Comparison of ENCODE assay signal across 9 mouse cellular contexts in genomic region chr13:20937452-20937851, GRCm38 (mm10).
A peak's percentile ranks its signal among the peaks of the same experiment; 100 is the strongest.
DNase-seq lines count a peak whose midpoint lies in the region; ATAC-seq lines count a peak whose summit lies in the region.
"Had no signal": no experiment of that assay in that cellular context is flagged by ENCODE, and none has a peak within 500 bp of the region (broad histone marks: within the 10 kb centered on the region; RNA-seq: fewer than 3 reads in every experiment).

No protein-coding gene starts in this region.

- H3K36me3 ChIP-seq in forebrain, embryonic 15.5 days: no peaks in the 10 kb centered on the region
- H3K36me3 ChIP-seq: heart, embryonic 13.5 days had no signal

- no peak overlapping the region for H3K4me2 ChIP-seq in forebrain, embryonic 15.5 days (replicated peaks)
- H3K4me2 ChIP-seq: heart, embryonic 13.5 days had no signal

- DNase-seq in 416B (ENCODE audit: low read depth) (peak; percentile 51), ES-CJ7 (ENCODE audit: low read depth, low spot score) (peak; percentile 81)
- DNase-seq in c-Kit-positive CD71-positive TER-119-positive erythroid progenitor cells, embryonic 14.5 days (ENCODE audit: low spot score): peak; percentile 31
- DNase-seq in kidney, postnatal 10 days: peak; percentile 77
- DNase-seq in lung, adult 18-20 months: peak; percentile 42 to 51
- peak; percentile 34 to 60 for DNase-seq in right cerebral cortex, postnatal 10 days (ENCODE audit: low spot score in 2 of 2)

- no peak overlapping the region for H3K9ac ChIP-seq in forebrain, embryonic 15.5 days (replicated peaks)
- H3K9ac ChIP-seq: heart, embryonic 13.5 days had no signal

- no peaks in the 10 kb centered on the region for H3K4me1 ChIP-seq in forebrain, embryonic 15.5 days
- H3K4me1 ChIP-seq: heart, embryonic 13.5 days had no signal

- H3K27ac ChIP-seq in forebrain, embryonic 15.5 days (replicated peaks): no peak overlapping the region
- H3K27ac ChIP-seq: heart, embryonic 13.5 days had no signal

- no peaks in the 10 kb centered on the region for H3K27me3 ChIP-seq in forebrain, embryonic 15.5 days
- H3K27me3 ChIP-seq: heart, embryonic 13.5 days had no signal

- H3K9me3 ChIP-seq in forebrain, embryonic 15.5 days: no peaks in the 10 kb centered on the region
- H3K9me3 ChIP-seq: heart, embryonic 13.5 days had no signal

- 32% methylated on average over 5 of the region's 5 CpGs for WGBS in forebrain, embryonic 15.5 days

- peak; percentile 41 for ATAC-seq in forebrain, embryonic 15.5 days (replicated peaks)
- ATAC-seq in erythroid progenitor cell, adult 5-6 weeks (replicated peaks; ENCODE audit: low FRiP score, poor library complexity, severe bottlenecking): no peak

- no peak overlapping the region for H3K4me3 ChIP-seq in forebrain, embryonic 15.5 days
- H3K4me3 ChIP-seq: heart, embryonic 13.5 days had no signal

Comparison
In these comparisons a context has a peak if more than half of its experiments do, and no peak if none do; other contexts are left out.
1. DNase-seq: peak in every context shown above with its lines; median percentile 81 in ES-CJ7; 77 in kidney, postnatal 10 days; 51 in 416B; 47 in right cerebral cortex, postnatal 10 days; 46 in lung, adult 18-20 months; 31 in c-Kit-positive CD71-positive TER-119-positive erythroid progenitor cells, embryonic 14.5 days.